Comparison of ENCODE assay signal across 29 mouse cellular contexts in the genomic region with DNA sequence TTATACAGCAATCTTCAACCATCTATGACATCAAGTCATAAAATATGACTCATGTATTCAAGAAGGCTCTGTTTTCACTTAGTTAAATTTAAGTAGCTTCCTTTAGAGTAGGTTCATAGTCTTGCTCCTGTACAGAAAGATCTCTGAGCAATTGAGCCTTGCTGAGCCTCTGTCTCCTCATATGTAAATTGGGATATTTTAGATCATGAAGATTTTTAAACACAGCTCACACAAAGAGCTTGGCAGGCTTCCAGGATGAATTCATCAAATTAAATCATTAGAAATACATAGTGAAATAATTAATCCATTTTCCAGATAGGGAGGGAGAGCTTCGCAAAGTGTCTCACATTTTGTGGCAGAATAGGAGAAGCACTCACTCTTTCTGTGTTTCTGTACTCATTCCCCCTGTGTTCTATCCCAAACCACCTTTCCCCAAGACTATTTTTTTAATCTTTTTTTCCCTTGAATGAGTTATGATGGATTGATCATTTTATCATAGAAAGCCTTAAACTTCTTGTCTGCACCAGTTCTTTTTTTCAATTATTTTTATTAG.
DNase-seq lines count a peak whose midpoint lies in the region; ATAC-seq and TF ChIP-seq lines count a peak whose summit lies in the region.
"Had no signal": no experiment of that assay in that cellular context is flagged by ENCODE, and none has a peak within 500 bp of the region (broad histone marks: within the 10 kb centered on the region; RNA-seq: fewer than 3 reads in every experiment).

No protein-coding gene starts in this region.

- no peak overlapping the region for H3K4me2 ChIP-seq in midbrain, embryonic 15.5 days
- H3K4me2 ChIP-seq in midbrain, embryonic 11.5 days, result no peak overlapping the region
- H3K4me2 ChIP-seq in forebrain, postnatal 0 days (ENCODE audit: low read depth), result no peak overlapping the region
- H3K4me2 ChIP-seq: embryonic facial prominence, embryonic 13.5 days; heart, embryonic 15.5 days; limb, embryonic 15.5 days; liver, embryonic 13.5 days; neural tube, embryonic 13.5 days had no signal

- no peak overlapping the region for H3K9ac ChIP-seq in midbrain, embryonic 15.5 days
- H3K9ac ChIP-seq in midbrain, embryonic 11.5 days (ENCODE audit: low read length), result no peak overlapping the region
- no peak overlapping the region for H3K9ac ChIP-seq in forebrain, postnatal 0 days
- H3K9ac ChIP-seq: embryonic facial prominence, embryonic 13.5 days; heart, embryonic 15.5 days; limb, embryonic 15.5 days; liver, embryonic 13.5 days; neural tube, embryonic 13.5 days had no signal

- no peak for TF ChIP-seq POLR2A in brain, embryonic 14.5 days (IDR thresholded peaks at IDR 0.05; ENCODE audit: borderline replicate concordance, extremely low read depth, insufficient read depth, insufficient read length, poor library complexity, severe bottlenecking)

- TF ChIP-seq CTCF in brain, embryonic 14.5 days (IDR thresholded peaks at IDR 0.05; ENCODE audit: borderline replicate concordance, extremely low read depth, insufficient read depth, insufficient read length), result no peak
- no peak for TF ChIP-seq CTCF in forebrain, postnatal 0 days (IDR thresholded peaks at IDR 0.05; ENCODE audit: low read depth)

- WGBS in midbrain, embryonic 15.5 days, result 54% methylated on average over 1 of the region's 1 CpGs
- 97% methylated on average over 1 of the region's 1 CpGs for WGBS in midbrain, embryonic 11.5 days
- WGBS in forebrain, postnatal 0 days, result 56% methylated on average over 1 of the region's 1 CpGs

- H3K27me3 ChIP-seq in midbrain, embryonic 15.5 days (replicated peaks), result no peaks in the 10 kb centered on the region
- peaks cover 12% of the 10 kb centered on the region; the same call in 1 of the 2 replicates for H3K27me3 ChIP-seq in midbrain, embryonic 11.5 days (ENCODE audit: control insufficient read depth, insufficient read depth, low read length)
- no peaks in the 10 kb centered on the region; the same call in 1 of the 2 replicates for H3K27me3 ChIP-seq in forebrain, postnatal 0 days (ENCODE audit: insufficient read depth, low read length)
- H3K27me3 ChIP-seq: CH12.LX; embryonic facial prominence, embryonic 13.5 days; heart, embryonic 15.5 days; limb, embryonic 15.5 days; liver, embryonic 13.5 days; megakaryocyte, embryonic 14.5 days; neural tube, embryonic 13.5 days had no signal

- ATAC-seq in midbrain, embryonic 15.5 days (replicated peaks), result 0 out of 2 replicates have a peak, but pooled peaks have one; percentile 17
- no peak for ATAC-seq in midbrain, embryonic 11.5 days (ENCODE audit: low FRiP score)
- peak; percentile 84 for ATAC-seq in forebrain, postnatal 0 days
- ATAC-seq: activated CD4-positive, CD25-positive, alpha-beta regulatory T cell, adult 4 months; hindbrain, embryonic 16.5 days; lung, postnatal 0 days had no signal

- H3K36me3 ChIP-seq in midbrain, embryonic 15.5 days (replicated peaks), result no peaks in the 10 kb centered on the region
- no peaks in the 10 kb centered on the region for H3K36me3 ChIP-seq in midbrain, embryonic 11.5 days (ENCODE audit: control insufficient read depth, insufficient read depth, low read length)
- no peaks in the 10 kb centered on the region for H3K36me3 ChIP-seq in forebrain, postnatal 0 days (ENCODE audit: insufficient read depth)
- H3K36me3 ChIP-seq: embryonic facial prominence, embryonic 13.5 days; heart, embryonic 15.5 days; limb, embryonic 10.5 days; limb, embryonic 15.5 days; liver, embryonic 13.5 days; neural tube, embryonic 13.5 days had no signal

- H3K4me1 ChIP-seq in midbrain, embryonic 15.5 days, result peaks cover 1% of the 10 kb centered on the region; the same call in 1 of the 2 replicates
- H3K4me1 ChIP-seq in midbrain, embryonic 11.5 days (ENCODE audit: control insufficient read depth, insufficient read depth, low read length), result peaks cover 7% of the 10 kb centered on the region; the same call in 1 of the 2 replicates
- H3K4me1 ChIP-seq in forebrain, postnatal 0 days (ENCODE audit: insufficient read depth), result no peaks in the 10 kb centered on the region
- H3K4me1 ChIP-seq: heart, embryonic 15.5 days; liver, embryonic 13.5 days; megakaryocyte, embryonic 14.5 days had no signal

- no peaks in the 10 kb centered on the region for H3K9me3 ChIP-seq in midbrain, embryonic 15.5 days
- H3K9me3 ChIP-seq in midbrain, embryonic 11.5 days (ENCODE audit: control insufficient read depth, low read length), result no peaks in the 10 kb centered on the region
- no peaks in the 10 kb centered on the region for H3K9me3 ChIP-seq in forebrain, postnatal 0 days (ENCODE audit: low read length)
- H3K9me3 ChIP-seq: embryonic facial prominence, embryonic 13.5 days; heart, embryonic 15.5 days; limb, embryonic 10.5 days; limb, embryonic 15.5 days; liver, embryonic 13.5 days; neural tube, embryonic 13.5 days had no signal

- H3K27ac ChIP-seq in midbrain, embryonic 15.5 days, result no peak overlapping the region
- H3K27ac ChIP-seq in midbrain, embryonic 11.5 days (ENCODE audit: low read depth, low read length), result no peak overlapping the region
- H3K27ac ChIP-seq in forebrain, postnatal 0 days (ENCODE audit: low read depth, low read length), result no peak overlapping the region
- H3K27ac ChIP-seq: heart, embryonic 15.5 days; limb, embryonic 10.5 days; limb, embryonic 15.5 days; liver, embryonic 13.5 days; neural tube, embryonic 13.5 days had no signal

- peak; percentile 10 for DNase-seq in layer of hippocampus, adult 11-12 months (ENCODE audit: low spot score)
- no peak for DNase-seq in layer of hippocampus, postnatal 36 days
- DNase-seq in midbrain, embryonic 11.5 days (ENCODE audit: low spot score, missing footprints), result no peak
- peak; percentile 65 for DNase-seq in brain, embryonic 14.5 days (ENCODE audit: low read depth)
- peak; percentile 55 for DNase-seq in forebrain, postnatal 0 days
- DNase-seq in kidney, adult 11 months, result no peak
- DNase-seq: adrenal gland, adult 2 months; adrenal gland, postnatal 36 days; cerebellum, adult 11 months; cerebellum, postnatal 10 days; gastrocnemius, postnatal 10 days; kidney, adult 2 months; kidney, postnatal 36 days; liver, embryonic 13.5 days; lung, adult 18-20 months; lung, postnatal 4 days; right cerebral cortex, postnatal 25 days; thymus, postnatal 25 days had no signal

- no peak overlapping the region for H3K4me3 ChIP-seq in midbrain, embryonic 15.5 days
- H3K4me3 ChIP-seq in midbrain, embryonic 11.5 days (ENCODE audit: low read depth, low read length), result no peak overlapping the region
- no peak overlapping the region for H3K4me3 ChIP-seq in forebrain, postnatal 0 days (ENCODE audit: low read depth, low read length)
- H3K4me3 ChIP-seq: embryonic facial prominence, embryonic 13.5 days; heart, embryonic 15.5 days; limb, embryonic 10.5 days; limb, embryonic 15.5 days; liver, embryonic 13.5 days; megakaryocyte, embryonic 14.5 days; neural tube, embryonic 13.5 days had no signal

Comparison
In these comparisons a context has a peak if more than half of its experiments do, and no peak if none do; other contexts are left out.
1. DNase-seq: peak in layer of hippocampus, adult 11-12 months (single experiment), brain, embryonic 14.5 days (single experiment) and forebrain, postnatal 0 days (single experiment); none in layer of hippocampus, postnatal 36 days (0 of 2), midbrain, embryonic 11.5 days (single experiment) and kidney, adult 11 months (single experiment).